Mouse (Mus musculus) limb, embryonic 11.5 days (tissue): Measurements from ENCODE around the gene Cacybp. TPM values are rescaled to one million over a fixed set of nuclear protein-coding genes. Genes with fewer than 3 reads are reported as not detected.

Experiments
- ATAC-seq: fragments of 200-750 bp; cut with Nextera tagmentation; 2 replicates; pipeline ENCODE4 v1.8.0; 2017; ENCODE audit warnings: low read depth; ENCODE audit not compliant: insufficient number of reproducible peaks, low FRiP score, low TSS enrichment
- DNase-seq: peaks from one replicate; pipeline ENCODE4 v3.0.0-alpha.2; 2015; ENCODE audit warnings: low spot score
- H3K27ac ChIP-seq: fragments of 300-500 bp; sonication (generic); replicated peaks from 2 replicates; pipeline ENCODE4 v1.5.1; 2014; ENCODE audit warnings: low read depth, mild to moderate bottlenecking, low read length
- H3K27me3 ChIP-seq: fragments of 300-500 bp; sonication (generic); 2 replicates; pipeline ENCODE4 v1.6.1; 2014; ENCODE audit warnings: mild to moderate bottlenecking, low read length, mixed read lengths; ENCODE audit not compliant: control insufficient read depth, insufficient read depth
- H3K36me3 ChIP-seq: fragments of 300-500 bp; sonication (generic); 2 replicates; pipeline ENCODE4 v1.6.1; 2014; ENCODE audit warnings: mild to moderate bottlenecking, low read length, moderate library complexity, mixed read lengths; ENCODE audit not compliant: control insufficient read depth, insufficient read depth
- H3K4me1 ChIP-seq: fragments of 300-500 bp; sonication (generic); 2 replicates; pipeline ENCODE4 v1.6.1; 2014; ENCODE audit warnings: low read length, mixed read lengths; ENCODE audit not compliant: control insufficient read depth, insufficient read depth
- H3K4me2 ChIP-seq: fragments of 300-500 bp; sonication (generic); 2 replicates; pipeline ENCODE4 v1.6.1; 2014; ENCODE audit warnings: low read depth, mild to moderate bottlenecking, moderate library complexity; ENCODE audit not compliant: severe bottlenecking
- H3K4me3 ChIP-seq: fragments of 300-500 bp; sonication (generic); 2 replicates; pipeline ENCODE4 v1.5.1; 2014; ENCODE audit warnings: low read depth, low read length
- H3K9ac ChIP-seq: fragments of 300-500 bp; sonication (generic); 2 replicates; pipeline ENCODE4 v1.6.1; 2014; ENCODE audit warnings: mild to moderate bottlenecking, low read length
- H3K9me3 ChIP-seq: fragments of 300-500 bp; sonication (generic); 2 replicates; pipeline ENCODE4 v1.6.1; 2016; ENCODE audit warnings: low read length; ENCODE audit not compliant: control insufficient read depth
- WGBS: fragments of 180-500 bp; shearing (Covaris S2); extraction: QIAGEN DNeasy Blood & Tissue Kit; methylation state at CpG from one replicate; pipeline ENCODE4 v1.1.7; 2014; 5-methylcytosine and 5-hydroxymethylcytosine counted together
- polyA plus RNA-seq: library from polyadenylated mRNA; unstranded; fragments of >200 nt; fragmentation: Nextera tagmentation; extraction: Ambion mirVana; gene quantifications from 2 replicates; pipeline ENCODE4 v1.2.1, GENCODE M21; 2014

Gene Cacybp
- polyA plus RNA-seq, 1 experiment from 2014 or later: 326 TPM

GRCm38 (mm10) chr1:160166600-160166999 lies 46.1 kb downstream of the Cacybp start:
- no peaks in the 10 kb centered on the region for H3K36me3 ChIP-seq
- H3K27ac ChIP-seq: no peak overlapping the region
- H3K4me3 ChIP-seq: no peak overlapping the region
- no peaks in the 10 kb centered on the region for H3K9me3 ChIP-seq
- H3K4me2 ChIP-seq: no peak overlapping the region
- H3K9ac ChIP-seq: no peak overlapping the region
- H3K27me3 ChIP-seq: no peaks in the 10 kb centered on the region
- ATAC-seq (no peak), DNase-seq (no peak)
- 68% methylated on average over 4 of the region's 5 CpGs for WGBS
- no peaks in the 10 kb centered on the region for H3K4me1 ChIP-seq

DNA sequence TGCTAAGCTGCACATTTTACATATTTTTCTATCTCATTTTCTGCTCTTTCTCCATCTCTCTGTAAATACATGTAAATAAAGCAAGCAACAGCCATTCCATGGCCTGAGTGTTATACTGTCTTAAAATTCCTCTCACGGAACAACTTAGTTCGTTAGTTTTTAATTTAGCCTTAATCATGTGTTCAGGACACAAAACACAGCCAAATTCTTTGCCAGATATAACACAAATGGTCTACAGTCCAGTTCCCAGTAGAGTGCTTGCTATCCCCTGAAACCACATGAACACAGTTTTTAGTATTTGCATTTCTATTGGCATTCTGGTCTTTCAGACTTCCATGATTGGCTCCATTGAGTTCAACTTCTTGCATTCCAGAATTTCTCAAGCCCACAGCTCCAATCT lies 54.5 kb downstream of the Cacybp start:
- H3K4me3 ChIP-seq: no peak overlapping the region
- H3K9ac ChIP-seq: no peak overlapping the region
- DNase-seq (no peak), ATAC-seq (no peak)
- H3K27ac ChIP-seq: no peak overlapping the region
- H3K4me2 ChIP-seq: no peak overlapping the region
- 82% methylated on average over 2 of the region's 2 CpGs for WGBS
- no peaks in the 10 kb centered on the region for H3K36me3 ChIP-seq
- H3K27me3 ChIP-seq: no peaks in the 10 kb centered on the region
- no peaks in the 10 kb centered on the region for H3K4me1 ChIP-seq
- no peaks in the 10 kb centered on the region for H3K9me3 ChIP-seq

GRCm38 (mm10) chr1:160153480-160153879 lies 59.2 kb downstream of the Cacybp start, which contains the start of gene Tnn:
Gene Tnn, minus strand, starts transcription at chr1:160153580.
- DNase-seq: no peak
- no peak within 1 kb of the TSS for H3K4me3 ChIP-seq
- H3K9ac ChIP-seq: no peak within 1 kb of the TSS

More at GRCm38 (mm10) chr1:160153480-160153879, 59.2 kb downstream of the Cacybp start, which contains the start of gene Tnn:
- WGBS: 77% methylated on average over 8 of the region's 8 CpGs
- Histone ChIP-seq H3K9me3 (no peaks in the 10 kb centered on the region), H3K27ac (no peak within 1 kb of the TSS), H3K36me3 (no peaks in the 10 kb centered on the region), H3K27me3 (no peaks in the 10 kb centered on the region), H3K4me1 (no peaks in the 10 kb centered on the region), H3K4me2 (no peak within 1 kb of the TSS)
- ATAC-seq: no peak

Other genes starting within 250 kb of the Cacybp start
- 2.3 and 3.2 TPM in 2 replicates for gene 4930523C07Rik, start 168.5 kb downstream of the Cacybp start, polyA plus RNA-seq
- gene Tnn, start 59.3 kb downstream of the Cacybp start, polyA plus RNA-seq: 0.20 TPM in 1 of 2 replicates, not detected in the other
- gene Mrps14, start 17.7 kb downstream of the Cacybp start, polyA plus RNA-seq: 236 and 239 TPM in 2 replicates